Mouse (Mus musculus): ENCODE measurements around the gene Slc40a1. TPM values are rescaled to one million over a fixed set of nuclear protein-coding genes. Genes with fewer than 3 reads are reported as not detected.

The Slc40a1 gene
- polyA plus RNA-seq (2017; shearing (Covaris generic)) = not detected

GRCm38 (mm10) chr1:45926393-45926763 is at the start of gene Slc40a1:
Gene Slc40a1 (minus strand): TSS chr1:45926523.

GRCm38 (mm10) chr1:45890173-45890572 is 36.1 kb downstream of the Slc40a1 start, which contains the start of gene Gm5269:
Gene Gm5269 (minus strand): TSS chr1:45890273.

Other genes with a start within 250 kb of the Slc40a1 start
- gene Wdr75, start 131.4 kb downstream of the Slc40a1 start, polyA plus RNA-seq (2017; shearing (Covaris generic)) = 44.0 TPM
- gene Gm5269, start 36.2 kb downstream of the Slc40a1 start, polyA plus RNA-seq (2017; shearing (Covaris generic)) = not detected
- gene Dnah7b, start 139.8 kb upstream of the Slc40a1 start, polyA plus RNA-seq (2017; shearing (Covaris generic)) = 0.26 TPM

Measured in effector memory CD4-positive, alpha-beta T cell, adult 7 months (primary cell).